Mouse (Mus musculus): Measurements from ENCODE around the gene Nckap5. TPM values are rescaled to one million over a fixed set of nuclear protein-coding genes. Genes with fewer than 3 reads are reported as not detected.

Gene Nckap5
- polyA plus RNA-seq, 2 experiments, result 6.8 to 14.9 TPM

GRCm38 (mm10) chr1:126683621-126684445 lies 146.8 kb downstream of the Nckap5 start:
- ATAC-seq (ENCODE audit: low FRiP score, low read depth) (peak; percentile 76), DNase-seq (ENCODE audit: low spot score) (peak; percentile 89)
- WGBS, result 11% methylated on average over 11 of the region's 11 CpGs
- H3K4me1 ChIP-seq (ENCODE audit: control insufficient read depth, insufficient read depth, low read length), result peaks cover 22% of the 10 kb centered on the region
- TF ChIP-seq POLR2A (IDR thresholded peaks at IDR 0.05; ENCODE audit: borderline replicate concordance, extremely low read depth, insufficient read depth, insufficient read length), result no peak
- H3K36me3 ChIP-seq (ENCODE audit: control insufficient read depth, insufficient read depth, low read length), result no peaks in the 10 kb centered on the region
- H3K9me3 ChIP-seq (ENCODE audit: control insufficient read depth, low read length), result no peaks in the 10 kb centered on the region
- H3K9ac ChIP-seq (ENCODE audit: low read depth, low read length, severe bottlenecking), result no peak overlapping the region
- H3K27ac ChIP-seq (replicated peaks; ENCODE audit: low read depth, low read length), result peak overlapping the region; percentile 81
- no peaks in the 10 kb centered on the region for H3K27me3 ChIP-seq (ENCODE audit: control insufficient read depth, insufficient read depth, low read length)
- peak overlapping the region; percentile 36 for H3K4me2 ChIP-seq (replicated peaks; ENCODE audit: low read depth, low read length, severe bottlenecking)
- H3K4me3 ChIP-seq (replicated peaks; ENCODE audit: low read length), result 0 out of 2 replicates have a peak overlapping the region, but pooled peaks have one; percentile 7

- H3K9me3 ChIP-seq (ENCODE audit: control insufficient read depth, low read length), result no peaks in the 10 kb centered on the region
- H3K27me3 ChIP-seq (ENCODE audit: control insufficient read depth, insufficient read depth, low read length), result no peaks in the 10 kb centered on the region
- H3K4me2 ChIP-seq (replicated peaks; ENCODE audit: low read depth, low read length, severe bottlenecking), result no peak overlapping the region
- DNase-seq (ENCODE audit: low spot score) (no peak), ATAC-seq (ENCODE audit: low FRiP score, low read depth) (no peak)
- TF ChIP-seq POLR2A (IDR thresholded peaks at IDR 0.05; ENCODE audit: borderline replicate concordance, extremely low read depth, insufficient read depth, insufficient read length), result no peak
- peaks cover 20% of the 10 kb centered on the region for H3K4me1 ChIP-seq (ENCODE audit: control insufficient read depth, insufficient read depth, low read length)
- H3K4me3 ChIP-seq (replicated peaks; ENCODE audit: low read length), result no peak overlapping the region
- WGBS, result 51% methylated on average over 8 of the region's 8 CpGs
- no peak overlapping the region; the same call in 1 of the 2 replicates for H3K27ac ChIP-seq (replicated peaks; ENCODE audit: low read depth, low read length)
- no peak overlapping the region for H3K9ac ChIP-seq (ENCODE audit: low read depth, low read length, severe bottlenecking)
- no peaks in the 10 kb centered on the region for H3K36me3 ChIP-seq (ENCODE audit: control insufficient read depth, insufficient read depth, low read length)
Measured at GRCm38 (mm10) chr1:126681773-126682172, 148.8 kb downstream of the Nckap5 start.

DNA sequence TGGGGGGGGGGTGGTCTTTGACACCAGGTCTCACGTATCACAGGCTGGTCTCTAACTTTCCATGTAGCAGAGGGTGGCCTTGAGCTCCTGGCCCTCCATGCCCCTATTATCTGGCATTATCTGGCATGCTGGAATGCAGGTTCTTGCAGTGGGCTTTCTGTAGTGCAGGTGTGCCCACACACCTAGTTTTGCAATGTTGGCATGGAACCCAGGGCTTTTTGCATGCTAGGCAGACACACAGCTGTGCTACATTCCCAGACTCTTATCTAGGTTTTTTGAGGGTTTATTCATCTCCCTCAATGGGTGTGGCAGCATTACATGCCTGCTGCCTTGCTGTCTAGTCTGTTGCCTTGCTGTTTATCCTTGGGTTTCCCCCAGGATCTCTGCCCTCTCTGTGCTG lies 151.3 kb downstream of the Nckap5 start:
- no peaks in the 10 kb centered on the region for H3K36me3 ChIP-seq (ENCODE audit: control insufficient read depth, insufficient read depth, low read length)
- H3K9ac ChIP-seq (ENCODE audit: low read depth, low read length, severe bottlenecking), result no peak overlapping the region
- peaks cover 11% of the 10 kb centered on the region for H3K4me1 ChIP-seq (ENCODE audit: control insufficient read depth, insufficient read depth, low read length)
- H3K9me3 ChIP-seq (ENCODE audit: control insufficient read depth, low read length), result no peaks in the 10 kb centered on the region
- ATAC-seq (ENCODE audit: low FRiP score, low read depth), result no peak
- WGBS, result 74% methylated on average over 1 of the region's 1 CpGs
- no peak for TF ChIP-seq POLR2A (IDR thresholded peaks at IDR 0.05; ENCODE audit: borderline replicate concordance, extremely low read depth, insufficient read depth, insufficient read length)
- H3K4me2 ChIP-seq (replicated peaks; ENCODE audit: low read depth, low read length, severe bottlenecking), result no peak overlapping the region
- no peaks in the 10 kb centered on the region for H3K27me3 ChIP-seq (ENCODE audit: control insufficient read depth, insufficient read depth, low read length)
- H3K27ac ChIP-seq (replicated peaks; ENCODE audit: low read depth, low read length), result no peak overlapping the region
- no peak overlapping the region for H3K4me3 ChIP-seq (replicated peaks; ENCODE audit: low read length)
- DNase-seq (ENCODE audit: low spot score), result no peak

DNA sequence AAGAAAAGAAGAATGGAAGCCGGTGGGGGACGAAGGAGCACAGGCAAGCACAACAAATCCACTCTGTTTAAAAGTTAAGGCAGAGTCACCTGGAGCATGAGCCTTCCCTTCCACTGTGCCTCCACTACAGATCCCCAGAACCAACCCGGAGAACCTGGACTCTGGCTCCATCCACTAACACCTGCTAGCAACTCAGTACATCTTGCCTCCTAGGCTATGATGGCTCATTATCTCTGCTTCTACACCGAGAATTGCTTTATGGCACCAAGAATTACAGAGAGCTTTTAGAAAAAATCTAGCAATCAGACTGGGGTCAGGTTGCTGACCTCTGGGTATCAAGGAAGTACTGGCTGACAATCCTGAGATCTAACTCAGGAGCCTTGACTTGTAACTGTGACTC lies 153.3 kb downstream of the Nckap5 start:
- no peak overlapping the region for H3K9ac ChIP-seq (ENCODE audit: low read depth, low read length, severe bottlenecking)
- H3K4me1 ChIP-seq (ENCODE audit: control insufficient read depth, insufficient read depth, low read length), result no peaks in the 10 kb centered on the region; the same call in 1 of the 2 replicates
- DNase-seq (ENCODE audit: low spot score) (no peak), ATAC-seq (ENCODE audit: low FRiP score, low read depth) (no peak)
- H3K27me3 ChIP-seq (ENCODE audit: control insufficient read depth, insufficient read depth, low read length), result no peaks in the 10 kb centered on the region
- no peaks in the 10 kb centered on the region for H3K9me3 ChIP-seq (ENCODE audit: control insufficient read depth, low read length)
- H3K4me3 ChIP-seq (replicated peaks; ENCODE audit: low read length), result no peak overlapping the region
- 20% methylated on average over 4 of the region's 4 CpGs for WGBS
- no peak for TF ChIP-seq POLR2A (IDR thresholded peaks at IDR 0.05; ENCODE audit: borderline replicate concordance, extremely low read depth, insufficient read depth, insufficient read length)
- no peak overlapping the region for H3K4me2 ChIP-seq (replicated peaks; ENCODE audit: low read depth, low read length, severe bottlenecking)
- H3K36me3 ChIP-seq (ENCODE audit: control insufficient read depth, insufficient read depth, low read length), result no peaks in the 10 kb centered on the region
- no peak overlapping the region for H3K27ac ChIP-seq (replicated peaks; ENCODE audit: low read depth, low read length)

DNA sequence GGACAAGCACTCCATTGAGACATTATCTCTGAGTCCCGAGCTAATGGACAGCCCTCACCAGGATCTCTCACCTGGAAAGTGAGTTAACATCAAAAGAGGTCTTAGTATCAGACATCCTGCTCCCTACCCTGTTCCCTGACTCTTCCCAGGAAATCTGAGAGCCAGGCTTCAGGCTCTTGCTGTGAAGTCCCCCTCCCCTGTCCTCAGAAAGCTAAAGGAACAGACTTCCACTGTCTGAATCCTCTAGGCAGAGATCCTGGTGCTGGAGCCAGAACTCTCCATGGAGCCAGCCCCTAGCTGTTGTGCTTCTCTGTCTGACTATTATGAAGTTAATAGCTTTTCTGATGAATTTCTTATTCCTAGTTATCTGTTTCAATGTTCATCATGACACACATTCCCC lies 153.8 kb downstream of the Nckap5 start:
- Histone ChIP-seq H3K4me2 (replicated peaks; ENCODE audit: low read depth, low read length, severe bottlenecking) (no peak overlapping the region), H3K4me1 (ENCODE audit: control insufficient read depth, insufficient read depth, low read length) (no peaks in the 10 kb centered on the region; the same call in 1 of the 2 replicates), H3K4me3 (replicated peaks; ENCODE audit: low read length) (no peak overlapping the region), H3K27me3 (ENCODE audit: control insufficient read depth, insufficient read depth, low read length) (no peaks in the 10 kb centered on the region), H3K36me3 (ENCODE audit: control insufficient read depth, insufficient read depth, low read length) (no peaks in the 10 kb centered on the region), H3K9ac (ENCODE audit: low read depth, low read length, severe bottlenecking) (no peak overlapping the region), H3K27ac (replicated peaks; ENCODE audit: low read depth, low read length) (no peak overlapping the region), H3K9me3 (ENCODE audit: control insufficient read depth, low read length) (no peaks in the 10 kb centered on the region)
- DNase-seq (ENCODE audit: low spot score) (no peak), ATAC-seq (ENCODE audit: low FRiP score, low read depth) (0 out of 2 replicates have a peak, but pooled peaks have one; percentile 34)
- no peak for TF ChIP-seq POLR2A (IDR thresholded peaks at IDR 0.05; ENCODE audit: borderline replicate concordance, extremely low read depth, insufficient read depth, insufficient read length)
- WGBS, result 18% methylated on average over 1 of the region's 1 CpGs

Data from limb, embryonic 14.5 days (tissue).